Mouse (Mus musculus) testis, postnatal 10 days (tissue): ENCODE results near the gene Iqsec3.

Experiments
- DNase-seq: peaks from one replicate; pipeline ENCODE4 v3.0.0; 2021; ENCODE audit warnings: low spot score

The Iqsec3 gene

GRCm38 (mm10) chr6:121454549-121455494 lies 18.7 kb downstream of the Iqsec3 start:
- DNase-seq, result no peak

GRCm38 (mm10) chr6:121453776-121454175 lies 19.7 kb downstream of the Iqsec3 start:
- DNase-seq, result no peak

GRCm38 (mm10) chr6:121451703-121452102 lies 21.8 kb downstream of the Iqsec3 start:
- DNase-seq, result no peak

GRCm38 (mm10) chr6:121440696-121441220 lies 32.7 kb downstream of the Iqsec3 start:
- DNase-seq, result no peak

GRCm38 (mm10) chr6:121424830-121425229 lies 48.6 kb downstream of the Iqsec3 start:
- no peak for DNase-seq

- DNase-seq, result no peak
These were observed 49.1 kb downstream of the Iqsec3 start for GRCm38 (mm10) chr6:121424403-121424802.

- no peak for DNase-seq
These were observed 60.8 kb downstream of the Iqsec3 start for GRCm38 (mm10) chr6:121412558-121413297.

- DNase-seq, result no peak
These were observed 65.9 kb downstream of the Iqsec3 start for GRCm38 (mm10) chr6:121407571-121408011.

- DNase-seq, result no peak
These were observed 68.2 kb downstream of the Iqsec3 start for GRCm38 (mm10) chr6:121405311-121405710.

GRCm38 (mm10) chr6:121402661-121403244 lies 70.7 kb downstream of the Iqsec3 start:
- no peak for DNase-seq

- DNase-seq, result no peak
These were observed 71.4 kb downstream of the Iqsec3 start for GRCm38 (mm10) chr6:121401826-121402660.

GRCm38 (mm10) chr6:121401140-121401539 lies 72.3 kb downstream of the Iqsec3 start:
- DNase-seq, result no peak

- DNase-seq, result no peak
These were observed 80.7 kb downstream of the Iqsec3 start for GRCm38 (mm10) chr6:121392610-121393252.

- DNase-seq, result no peak
These were observed 88.1 kb downstream of the Iqsec3 start for GRCm38 (mm10) chr6:121385397-121385796.

GRCm38 (mm10) chr6:121382071-121382470 lies 91.4 kb downstream of the Iqsec3 start:
- DNase-seq, result no peak

- no peak for DNase-seq
These were observed 92.9 kb downstream of the Iqsec3 start for GRCm38 (mm10) chr6:121380576-121380975.

GRCm38 (mm10) chr6:121378256-121378655 lies 95.2 kb downstream of the Iqsec3 start:
- DNase-seq, result no peak

- DNase-seq, result peak; percentile 64
These were observed 97.3 kb downstream of the Iqsec3 start for GRCm38 (mm10) chr6:121376159-121376558.

GRCm38 (mm10) chr6:121371197-121371980 lies 102.1 kb downstream of the Iqsec3 start:
- DNase-seq, result no peak

GRCm38 (mm10) chr6:121367099-121367498 lies 106.4 kb downstream of the Iqsec3 start:
- DNase-seq, result no peak
